Mouse (Mus musculus): Measurements from ENCODE around the gene Btn2a2.

- TF ChIP-seq POLR2A (IDR thresholded peaks at IDR 0.05; ENCODE audit: control insufficient read depth, extremely low read depth, insufficient read depth, low read length, poor library complexity) = no peak
- no peak for TF ChIP-seq CTCF (IDR thresholded peaks at IDR 0.05; ENCODE audit: borderline replicate concordance, control insufficient read depth, extremely low read depth, insufficient read depth, low read length, poor library complexity)
These were observed 26.6 kb upstream of the Btn2a2 start for GRCm38 (mm10) chr13:23515281-23515680.

Measured in thymus, adult 2 months (tissue).